Mouse (Mus musculus) kidney, embryonic 16.5 days (tissue): Measurements from ENCODE around the gene Gfod2. TPM values are rescaled to one million over a fixed set of nuclear protein-coding genes. Genes with fewer than 3 reads are reported as not detected.

Experiments used
- ATAC-seq: fragments of 200-750 bp; cut with Nextera tagmentation; 2 replicates; pipeline ENCODE4 v1.8.0; 2017; ENCODE audit warnings: moderate TSS enrichment; ENCODE audit not compliant: low FRiP score, low TSS enrichment
- H3K27ac ChIP-seq: fragments of 300-500 bp; sonication (generic); 2 replicates; pipeline ENCODE4 v1.5.1; 2014; ENCODE audit warnings: low read length
- H3K27me3 ChIP-seq: fragments of 300-500 bp; sonication (generic); 2 replicates; pipeline ENCODE4 v1.6.1; 2014; ENCODE audit warnings: low read length, control low read depth, mixed read lengths; ENCODE audit not compliant: insufficient read depth
- H3K36me3 ChIP-seq: fragments of 300-500 bp; sonication (generic); 2 replicates; pipeline ENCODE4 v1.6.1; 2014; ENCODE audit warnings: low read length, control low read depth, mixed read lengths; ENCODE audit not compliant: insufficient read depth
- H3K4me1 ChIP-seq: fragments of 300-500 bp; sonication (generic); 2 replicates; pipeline ENCODE4 v1.6.1; 2014; ENCODE audit warnings: low read length, control low read depth, mixed read lengths; ENCODE audit not compliant: insufficient read depth
- H3K4me2 ChIP-seq: fragments of 300-500 bp; sonication (generic); replicated peaks from 2 replicates; pipeline ENCODE4 v1.6.1; 2014; ENCODE audit warnings: low read depth, low read length
- H3K4me3 ChIP-seq: fragments of 300-500 bp; sonication (generic); 2 replicates; pipeline ENCODE4 v1.5.1; 2014; ENCODE audit warnings: mild to moderate bottlenecking, low read length
- H3K9ac ChIP-seq: fragments of 300-500 bp; sonication (generic); replicated peaks from 2 replicates; pipeline ENCODE4 v1.6.1; 2014; ENCODE audit warnings: low read length
- H3K9me3 ChIP-seq: fragments of 300-500 bp; sonication (generic); 2 replicates; pipeline ENCODE4 v1.6.1; 2016; ENCODE audit warnings: low read length, control low read depth
- WGBS: fragments of 180-500 bp; shearing (Covaris S2); extraction: QIAGEN DNeasy Blood & Tissue Kit; methylation state at CpG from one replicate; pipeline ENCODE4 v1.1.7; 2014; 5-methylcytosine and 5-hydroxymethylcytosine counted together
- polyA plus RNA-seq: library from polyadenylated mRNA; unstranded; fragments of >200 nt; fragmentation: Nextera tagmentation; extraction: Ambion mirVana; gene quantifications from 2 replicates; pipeline ENCODE4 v1.2.1, GENCODE M21; 2015

Gfod2 gene
- polyA plus RNA-seq, 1 experiment from 2014 or later = 24.9 TPM

DNA sequence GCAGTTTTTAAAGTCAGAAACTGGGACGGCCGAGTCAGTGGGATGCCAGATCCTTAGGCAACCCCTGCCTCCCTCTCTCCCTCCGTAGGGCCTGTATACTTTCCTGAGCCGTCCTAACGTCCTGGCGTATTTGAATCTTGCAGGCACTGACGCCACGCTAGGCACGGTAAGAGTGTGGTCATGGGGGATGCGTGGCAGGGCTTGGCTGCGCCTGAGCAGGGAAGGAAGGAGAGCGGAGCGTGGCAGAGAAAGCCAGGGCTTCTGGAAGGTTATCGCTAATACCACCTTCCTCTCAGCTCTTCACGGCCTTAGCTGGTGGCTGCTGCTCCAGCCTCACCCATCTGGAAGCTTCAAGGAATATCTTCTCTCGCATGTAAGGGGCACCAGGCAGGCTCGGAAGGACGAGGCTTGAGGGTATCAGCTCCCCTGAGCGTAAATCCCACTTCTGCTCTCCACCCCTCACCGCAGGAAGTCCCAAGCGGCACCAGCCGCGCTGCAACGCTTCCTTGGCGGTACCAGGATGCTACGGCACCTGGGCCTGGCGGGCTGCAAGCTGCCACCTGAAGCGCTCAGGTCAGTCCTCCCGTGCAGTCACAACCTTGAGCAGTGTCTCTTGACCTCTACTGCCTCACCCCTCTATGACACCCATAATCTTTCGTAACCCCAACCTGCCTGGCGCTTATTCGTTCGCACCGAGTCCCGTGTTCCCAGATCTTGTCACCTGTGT is 69.0 kb downstream of the Gfod2 start:
- H3K4me3 ChIP-seq = no peak overlapping the region
- H3K9ac ChIP-seq = no peak overlapping the region
- 62% methylated on average over 35 of the region's 35 CpGs for WGBS
- no peaks in the 10 kb centered on the region for H3K9me3 ChIP-seq
- no peak overlapping the region for H3K4me2 ChIP-seq
- H3K36me3 ChIP-seq = peaks cover 5% of the 10 kb centered on the region; the same call in 1 of the 2 replicates
- H3K27me3 ChIP-seq = no peaks in the 10 kb centered on the region
- no peak for ATAC-seq
- H3K27ac ChIP-seq = no peak overlapping the region
- peaks cover 19% of the 10 kb centered on the region for H3K4me1 ChIP-seq

DNA sequence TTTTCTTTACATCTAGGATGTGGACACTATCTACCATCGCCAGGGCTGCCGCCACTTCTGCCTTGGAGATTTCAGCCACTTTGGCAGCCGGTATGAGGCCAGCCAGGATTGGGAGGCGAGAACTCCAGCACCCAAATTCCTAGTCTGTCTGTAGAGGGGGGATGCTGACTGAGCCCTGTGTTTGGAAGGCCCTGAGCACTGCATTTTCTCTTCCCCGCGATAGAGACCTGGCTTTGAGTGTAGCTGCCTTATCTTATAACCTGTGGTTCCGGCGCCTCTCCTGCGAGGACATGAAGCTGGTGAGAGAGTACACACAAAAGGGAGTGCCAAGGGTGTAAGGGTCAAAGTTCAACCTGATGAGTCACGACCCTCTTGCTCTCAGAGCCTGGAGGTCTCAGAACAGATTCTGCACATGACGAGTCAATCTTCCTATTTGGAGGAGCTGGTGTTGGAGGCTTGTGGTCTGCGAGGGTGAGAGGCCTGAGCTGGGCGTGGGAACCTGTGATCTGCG is 70.2 kb downstream of the Gfod2 start:
- Histone ChIP-seq H3K9me3 (no peaks in the 10 kb centered on the region), H3K4me2 (no peak overlapping the region), H3K4me1 (peaks cover 10% of the 10 kb centered on the region; the same call in 1 of the 2 replicates), H3K9ac (no peak overlapping the region), H3K27ac (no peak overlapping the region), H3K27me3 (no peaks in the 10 kb centered on the region), H3K36me3 (peaks cover 16% of the 10 kb centered on the region; the same call in 1 of the 2 replicates), H3K4me3 (no peak overlapping the region)
- ATAC-seq = no peak
- WGBS = 73% methylated on average over 14 of the region's 14 CpGs

DNA sequence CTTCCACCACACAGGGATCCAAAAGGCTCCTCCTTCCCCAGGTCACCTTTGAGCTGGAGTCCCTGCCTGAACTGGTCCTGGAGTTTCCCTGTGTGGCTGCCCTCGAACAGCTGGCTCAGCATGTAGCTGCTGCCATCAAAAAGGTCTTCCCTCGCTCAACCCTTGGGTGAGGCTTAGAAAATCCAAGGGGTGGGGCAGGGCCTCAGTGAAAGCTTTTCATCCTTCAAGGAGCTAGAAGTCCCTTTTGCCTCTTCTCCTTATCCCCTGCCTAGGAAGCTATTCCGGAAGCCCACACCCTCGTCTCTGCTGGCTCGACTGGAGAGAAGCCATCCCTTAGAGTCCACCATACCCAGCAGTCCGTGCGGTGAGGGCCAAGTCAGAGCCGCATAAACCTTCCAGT is 71.0 kb downstream of the Gfod2 start:
- Histone ChIP-seq H3K9me3 (no peaks in the 10 kb centered on the region), H3K27ac (no peak overlapping the region), H3K4me2 (no peak overlapping the region), H3K36me3 (peaks cover 18% of the 10 kb centered on the region), H3K27me3 (no peaks in the 10 kb centered on the region), H3K9ac (no peak overlapping the region), H3K4me1 (peaks cover 10% of the 10 kb centered on the region; the same call in 1 of the 2 replicates), H3K4me3 (no peak overlapping the region)
- 69% methylated on average over 8 of the region's 8 CpGs for WGBS
- ATAC-seq = no peak

DNA sequence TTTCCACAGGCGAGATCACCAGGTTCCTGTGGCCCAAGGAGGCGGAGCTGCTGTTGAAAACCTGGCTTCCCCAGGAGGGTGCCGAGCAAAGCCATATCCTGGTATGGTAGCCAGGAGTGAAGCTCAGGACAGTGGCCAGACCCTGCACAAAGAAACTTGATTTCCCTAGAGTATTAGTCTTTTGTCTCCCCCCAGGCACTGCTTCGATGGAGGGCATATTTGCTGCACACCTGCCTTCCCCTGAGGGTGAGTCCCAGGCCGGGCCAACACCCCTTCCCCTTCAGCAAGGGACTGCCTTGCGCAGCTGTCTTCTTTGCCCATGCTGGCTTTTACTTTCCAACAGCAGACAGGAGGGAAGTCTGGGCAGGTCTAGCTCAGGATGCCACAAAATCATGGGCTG is 71.9 kb downstream of the Gfod2 start:
- Histone ChIP-seq H3K27me3 (no peaks in the 10 kb centered on the region), H3K4me1 (peaks cover 10% of the 10 kb centered on the region; the same call in 1 of the 2 replicates), H3K9me3 (no peaks in the 10 kb centered on the region), H3K27ac (no peak overlapping the region), H3K4me2 (no peak overlapping the region), H3K36me3 (peaks cover 24% of the 10 kb centered on the region), H3K4me3 (no peak overlapping the region), H3K9ac (no peak overlapping the region)
- no peak for ATAC-seq
- 66% methylated on average over 6 of the region's 6 CpGs for WGBS

DNA sequence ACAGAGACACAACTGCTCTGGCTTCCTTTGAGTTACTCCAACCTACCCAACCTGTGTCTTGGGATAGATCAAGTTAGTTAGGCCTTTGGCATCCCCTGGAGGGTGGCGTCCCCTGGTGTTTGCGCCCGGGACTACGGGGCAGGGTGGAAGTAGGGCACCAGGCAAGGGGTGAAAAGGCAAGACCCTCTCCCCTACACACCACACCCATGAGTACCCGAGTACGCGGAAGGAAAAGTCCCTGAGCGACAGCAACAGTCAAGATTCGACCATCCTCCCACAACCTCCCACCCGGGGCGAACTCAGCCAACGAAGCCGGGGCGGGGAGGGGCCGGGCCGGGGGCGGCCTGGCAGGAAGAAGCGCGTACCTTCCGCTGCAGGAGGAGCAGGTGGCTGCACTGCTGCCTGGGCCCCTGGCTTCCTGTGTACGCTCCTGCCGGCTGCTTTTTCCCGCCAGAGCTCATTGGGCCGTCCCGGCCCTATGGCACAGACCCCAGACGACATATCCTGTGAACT is 72.6 kb downstream of the Gfod2 start, which contains the start of gene Carmil2:
Gene Carmil2, plus strand, starts transcription at position 479 of the 513 bp plus-strand sequence.
- WGBS = 2% methylated on average over 22 of the region's 26 CpGs
- peak; percentile 58 for ATAC-seq
- peak within 1 kb of the TSS; percentile 52 for H3K4me2 ChIP-seq
- no peak within 1 kb of the TSS for H3K27ac ChIP-seq
- H3K4me3 ChIP-seq = peak within 1 kb of the TSS; percentile 27
- H3K9ac ChIP-seq = peak within 1 kb of the TSS; percentile 40; the same call in 1 of the 2 replicates
- H3K4me1 ChIP-seq = peaks cover 10% of the 10 kb centered on the region; the same call in 1 of the 2 replicates
- no peaks in the 10 kb centered on the region for H3K9me3 ChIP-seq
- H3K27me3 ChIP-seq = no peaks in the 10 kb centered on the region
- H3K36me3 ChIP-seq = peaks cover 29% of the 10 kb centered on the region

DNA sequence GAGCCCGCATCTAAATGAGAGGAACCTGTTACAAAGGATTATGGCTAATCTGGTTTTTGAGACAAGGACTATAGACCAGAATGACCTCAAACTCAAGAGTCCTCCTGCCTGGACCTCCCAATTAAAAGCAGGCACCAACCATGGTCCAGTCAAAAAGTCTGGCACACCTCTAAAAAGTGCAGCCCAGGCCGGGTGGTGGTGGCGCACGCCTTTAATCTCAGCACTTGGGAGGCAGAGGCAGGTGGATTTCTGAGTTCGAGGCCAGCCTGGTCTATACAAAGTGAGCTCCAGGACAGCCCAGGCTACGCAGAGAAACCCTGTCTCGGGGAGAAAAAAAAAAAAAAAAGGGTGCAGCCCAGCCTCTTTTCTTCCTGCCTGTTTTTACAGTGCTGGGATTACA is 73.1 kb downstream of the Gfod2 start:
- H3K4me2 ChIP-seq = peak overlapping the region; percentile 52
- H3K4me3 ChIP-seq = no peak overlapping the region; the same call in 1 of the 2 replicates
- no peaks in the 10 kb centered on the region for H3K9me3 ChIP-seq
- H3K27me3 ChIP-seq = no peaks in the 10 kb centered on the region
- H3K9ac ChIP-seq = no peak overlapping the region
- H3K27ac ChIP-seq = no peak overlapping the region
- H3K4me1 ChIP-seq = peaks cover 10% of the 10 kb centered on the region; the same call in 1 of the 2 replicates
- peaks cover 34% of the 10 kb centered on the region for H3K36me3 ChIP-seq
- WGBS = 69% methylated on average over 7 of the region's 7 CpGs
- 0 out of 2 replicates have a peak, but pooled peaks have one; percentile 20 for ATAC-seq

DNA sequence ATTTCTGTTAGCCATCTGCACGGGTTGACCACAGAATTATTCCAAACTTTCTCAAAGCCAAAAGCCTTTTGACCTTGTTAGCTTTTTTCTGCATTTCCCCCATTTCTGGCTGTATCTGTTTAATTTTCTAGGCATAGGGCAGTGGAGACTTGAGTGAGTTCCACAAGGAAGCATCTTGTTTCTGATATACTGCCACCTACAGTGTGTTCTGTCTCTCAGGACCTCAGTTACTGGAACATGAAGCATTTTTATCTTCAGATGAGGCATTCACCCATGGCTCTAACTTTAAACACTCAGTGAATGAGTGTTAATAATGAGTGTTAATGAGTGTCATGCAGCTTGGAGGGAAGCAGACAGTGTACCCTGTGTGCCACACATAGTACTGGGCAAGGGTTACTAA is 80.6 kb downstream of the Gfod2 start:
- Histone ChIP-seq H3K4me2 (no peak overlapping the region), H3K9ac (no peak overlapping the region), H3K36me3 (peaks cover 62% of the 10 kb centered on the region), H3K4me3 (no peak overlapping the region), H3K27me3 (no peaks in the 10 kb centered on the region), H3K27ac (no peak overlapping the region), H3K4me1 (no peaks in the 10 kb centered on the region), H3K9me3 (no peaks in the 10 kb centered on the region)
- no peak for ATAC-seq
- 87% methylated on average over 1 of the region's 1 CpGs for WGBS

Other genes starting within 250 kb of the Gfod2 start
- gene Hsd11b2, start 239.9 kb downstream of the Gfod2 start, polyA plus RNA-seq = 39.3 and 39.9 TPM in 2 replicates
- gene Atp6v0d1, start 192.6 kb downstream of the Gfod2 start, polyA plus RNA-seq = 106 and 111 TPM in 2 replicates
- gene Ripor1, start 153.4 kb downstream of the Gfod2 start, polyA plus RNA-seq = 44.5 and 46.3 TPM in 2 replicates
- gene Ctcf, start 122.1 kb downstream of the Gfod2 start, polyA plus RNA-seq = 117 and 134 TPM in 2 replicates
- 0.84 and 1.2 TPM in 2 replicates for gene Agrp, start 121.3 kb downstream of the Gfod2 start, polyA plus RNA-seq
- gene Carmil2, start 72.4 kb downstream of the Gfod2 start, polyA plus RNA-seq = 0.49 and 0.52 TPM in 2 replicates
- 65.7 and 67.6 TPM in 2 replicates for gene Acd, start 57.6 kb downstream of the Gfod2 start, polyA plus RNA-seq
- gene Pard6a, start 57.5 kb downstream of the Gfod2 start, polyA plus RNA-seq = 18.0 and 20.1 TPM in 2 replicates
- gene 4933405L10Rik, start 51.0 kb downstream of the Gfod2 start, polyA plus RNA-seq = not detected in 2 replicates
- 29.0 and 34.1 TPM in 2 replicates for gene Enkd1, start 50.5 kb downstream of the Gfod2 start, polyA plus RNA-seq
- gene Ranbp10, start 68.7 kb upstream of the Gfod2 start, polyA plus RNA-seq = 10.7 and 13.3 TPM in 2 replicates
- gene Tsnaxip1, start 69.1 kb upstream of the Gfod2 start, polyA plus RNA-seq = 0.21 and 0.24 TPM in 2 replicates
- 44.7 and 46.3 TPM in 2 replicates for gene Cenpt, start 94.6 kb upstream of the Gfod2 start, polyA plus RNA-seq
- 65.2 and 66.1 TPM in 2 replicates for gene Thap11, start 96.5 kb upstream of the Gfod2 start, polyA plus RNA-seq
- 186 and 242 TPM in 2 replicates for gene Nutf2, start 101.9 kb upstream of the Gfod2 start, polyA plus RNA-seq
- 58.8 and 61.1 TPM in 2 replicates for gene Edc4, start 122.2 kb upstream of the Gfod2 start, polyA plus RNA-seq
- gene Nrn1l, start 134.9 kb upstream of the Gfod2 start, polyA plus RNA-seq = 0.53 and 0.85 TPM in 2 replicates
- 44.3 and 46.7 TPM in 2 replicates for gene Pskh1, start 141.8 kb upstream of the Gfod2 start, polyA plus RNA-seq
- 0.82 and 1.8 TPM in 2 replicates for gene Ctrl, start 175.2 kb upstream of the Gfod2 start, polyA plus RNA-seq
- gene Psmb10, start 179.8 kb upstream of the Gfod2 start, polyA plus RNA-seq = 33.3 and 46.5 TPM in 2 replicates
- 1.3 and 1.8 TPM in 2 replicates for gene Lcat, start 184.7 kb upstream of the Gfod2 start, polyA plus RNA-seq
- 36.1 and 36.2 TPM in 2 replicates for gene Slc12a4, start 207.4 kb upstream of the Gfod2 start, polyA plus RNA-seq
- not detected in 2 replicates for gene Dpep3, start 220.8 kb upstream of the Gfod2 start, polyA plus RNA-seq
- 19.7 and 24.6 TPM in 2 replicates for gene Dus2, start 232.7 kb upstream of the Gfod2 start, polyA plus RNA-seq
- not detected in 2 replicates for gene Dpep2nb, start 247.3 kb upstream of the Gfod2 start, polyA plus RNA-seq